29 mouse cellular contexts compared by ENCODE assay signal in genomic region chr8:94624885-94625284, GRCm38 (mm10).
"Had no signal": no experiment of that assay in that cellular context is flagged by ENCODE, and none has a peak within 500 bp of the region (broad histone marks: within the 10 kb centered on the region; RNA-seq: fewer than 3 reads in every experiment).

No protein-coding gene starts in this region.

- H3K4me3 ChIP-seq: limb, embryonic 10.5 days; limb, embryonic 12.5 days; limb, embryonic 13.5 days; limb, embryonic 15.5 days; liver, embryonic 12.5 days; liver, embryonic 13.5 days; liver, embryonic 15.5 days; lung, embryonic 15.5 days; megakaryocyte, embryonic 14.5 days; midbrain, embryonic 10.5 days; midbrain, embryonic 12.5 days; midbrain, embryonic 13.5 days; midbrain, embryonic 15.5 days; myocyte had no signal

- H3K9ac ChIP-seq: limb, embryonic 12.5 days; limb, embryonic 13.5 days; limb, embryonic 15.5 days; liver, embryonic 12.5 days; liver, embryonic 13.5 days; liver, embryonic 14.5 days; liver, embryonic 15.5 days; liver, postnatal 0 days; lung, embryonic 14.5 days; lung, embryonic 15.5 days; midbrain, embryonic 12.5 days; midbrain, embryonic 13.5 days; midbrain, embryonic 15.5 days had no signal

- ATAC-seq: liver, embryonic 12.5 days; liver, postnatal 0 days; lung, postnatal 0 days; midbrain, embryonic 13.5 days; midbrain, embryonic 15.5 days; midbrain, embryonic 16.5 days had no signal

- H3K4me1 ChIP-seq: limb, embryonic 10.5 days; limb, embryonic 12.5 days; limb, embryonic 13.5 days; limb, embryonic 15.5 days; liver, embryonic 12.5 days; liver, embryonic 13.5 days; liver, embryonic 15.5 days; lung, embryonic 15.5 days; midbrain, embryonic 10.5 days; midbrain, embryonic 12.5 days; midbrain, embryonic 13.5 days; midbrain, embryonic 15.5 days had no signal

- H3K27me3 ChIP-seq: limb, embryonic 12.5 days; limb, embryonic 13.5 days; limb, embryonic 15.5 days; liver, embryonic 12.5 days; liver, embryonic 13.5 days; liver, embryonic 15.5 days; lung, embryonic 15.5 days; megakaryocyte, embryonic 14.5 days; midbrain, embryonic 12.5 days; midbrain, embryonic 13.5 days; midbrain, embryonic 15.5 days had no signal

- H3K9me3 ChIP-seq: limb, embryonic 10.5 days; limb, embryonic 12.5 days; limb, embryonic 13.5 days; limb, embryonic 15.5 days; liver, embryonic 12.5 days; liver, embryonic 13.5 days; liver, embryonic 15.5 days; lung, embryonic 15.5 days; megakaryocyte, embryonic 14.5 days; midbrain, embryonic 10.5 days; midbrain, embryonic 12.5 days; midbrain, embryonic 13.5 days; midbrain, embryonic 15.5 days had no signal

- H3K27ac ChIP-seq: limb, embryonic 10.5 days; limb, embryonic 12.5 days; limb, embryonic 13.5 days; limb, embryonic 15.5 days; liver, embryonic 12.5 days; liver, embryonic 13.5 days; liver, embryonic 14.5 days; liver, embryonic 15.5 days; lung, embryonic 15.5 days; macrophage; midbrain, embryonic 10.5 days; midbrain, embryonic 12.5 days; midbrain, embryonic 13.5 days; midbrain, embryonic 15.5 days had no signal

- DNase-seq: left cerebral cortex, postnatal 4 days; liver; liver, embryonic 13.5 days; liver, postnatal 0 days; lung, adult 18-20 months; lung, adult 2 months; lung, embryonic 14.5 days; lung, postnatal 10 days; lung, postnatal 14 days; lung, postnatal 36 days; lung, postnatal 4 days; midbrain, embryonic 14.5 days had no signal
